Mouse (Mus musculus) spleen, adult 18-20 months (tissue): Measurements from ENCODE around the gene Dnah12.

Source experiments
- DNase-seq, 2 experiments: peaks; one replicate each; pipeline ENCODE4 v3.0.0; 2022; ENCODE audit warnings: mixed read lengths in 2 of 2

The Dnah12 gene

GRCm38 (mm10) chr14:26724898-26725297 is 31.8 kb downstream of the Dnah12 start:
- DNase-seq, result no peak

- DNase-seq, result no peak
Observed at GRCm38 (mm10) chr14:26758566-26758965, 65.5 kb downstream of the Dnah12 start.

GRCm38 (mm10) chr14:26764827-26765226 is 71.8 kb downstream of the Dnah12 start:
- DNase-seq, result peak; percentile 20 to 34

GRCm38 (mm10) chr14:26768195-26768594 is 75.1 kb downstream of the Dnah12 start:
- no peak for DNase-seq

- no peak for DNase-seq
Observed at GRCm38 (mm10) chr14:26773536-26773935, 80.5 kb downstream of the Dnah12 start.

- no peak for DNase-seq
Observed at GRCm38 (mm10) chr14:26783731-26784130, 90.7 kb downstream of the Dnah12 start.

GRCm38 (mm10) chr14:26785695-26786094 is 92.6 kb downstream of the Dnah12 start:
- DNase-seq, result no peak

- no peak for DNase-seq
Observed at GRCm38 (mm10) chr14:26794431-26794830, 101.4 kb downstream of the Dnah12 start.

GRCm38 (mm10) chr14:26798330-26798729 is 105.3 kb downstream of the Dnah12 start:
- DNase-seq, result no peak

GRCm38 (mm10) chr14:26799286-26799685 is 106.2 kb downstream of the Dnah12 start:
- no peak for DNase-seq

GRCm38 (mm10) chr14:26805500-26805899 is 112.4 kb downstream of the Dnah12 start:
- no peak for DNase-seq

- DNase-seq, result no peak
Observed at GRCm38 (mm10) chr14:26812734-26813133, 119.7 kb downstream of the Dnah12 start.

- no peak for DNase-seq
Observed at GRCm38 (mm10) chr14:26813871-26814270, 120.8 kb downstream of the Dnah12 start.

- peak in 1 of 2 experiments; percentile 28 for DNase-seq
Observed at GRCm38 (mm10) chr14:26814908-26815307, 121.8 kb downstream of the Dnah12 start.

- no peak for DNase-seq
Observed at GRCm38 (mm10) chr14:26816785-26817184, 123.7 kb downstream of the Dnah12 start.

GRCm38 (mm10) chr14:26826020-26826419 is 132.9 kb downstream of the Dnah12 start:
- DNase-seq, result no peak

GRCm38 (mm10) chr14:26853053-26853452 is 160.0 kb downstream of the Dnah12 start:
- peak in 1 of 2 experiments; percentile 13 for DNase-seq

- no peak for DNase-seq
Observed at GRCm38 (mm10) chr14:26854066-26854465, 161.0 kb downstream of the Dnah12 start.

- peak; percentile 16 to 21 for DNase-seq
Observed at GRCm38 (mm10) chr14:26858364-26858763, 165.3 kb downstream of the Dnah12 start.

- DNase-seq, result no peak
Observed at GRCm38 (mm10) chr14:26859024-26859423, 165.9 kb downstream of the Dnah12 start.

- no peak for DNase-seq
Observed at GRCm38 (mm10) chr14:26867356-26867755, 174.3 kb downstream of the Dnah12 start.

GRCm38 (mm10) chr14:26868299-26868698 is 175.2 kb downstream of the Dnah12 start:
- DNase-seq, result no peak

- no peak for DNase-seq
Observed at GRCm38 (mm10) chr14:26878756-26879155, 185.7 kb downstream of the Dnah12 start.

GRCm38 (mm10) chr14:26879976-26880375 is 186.9 kb downstream of the Dnah12 start:
- no peak for DNase-seq

- DNase-seq, result no peak
Observed at GRCm38 (mm10) chr14:26881700-26882099, 188.6 kb downstream of the Dnah12 start.

GRCm38 (mm10) chr14:26887244-26887643 is 194.2 kb downstream of the Dnah12 start:
- DNase-seq, result no peak
